Mouse (Mus musculus) cerebellum, adult 9-10 months (tissue): ENCODE data around the gene Cchcr1.

Source experiments
- DNase-seq: peaks from one replicate; pipeline ENCODE4 v3.0.0; 2022

Gene Cchcr1

DNA sequence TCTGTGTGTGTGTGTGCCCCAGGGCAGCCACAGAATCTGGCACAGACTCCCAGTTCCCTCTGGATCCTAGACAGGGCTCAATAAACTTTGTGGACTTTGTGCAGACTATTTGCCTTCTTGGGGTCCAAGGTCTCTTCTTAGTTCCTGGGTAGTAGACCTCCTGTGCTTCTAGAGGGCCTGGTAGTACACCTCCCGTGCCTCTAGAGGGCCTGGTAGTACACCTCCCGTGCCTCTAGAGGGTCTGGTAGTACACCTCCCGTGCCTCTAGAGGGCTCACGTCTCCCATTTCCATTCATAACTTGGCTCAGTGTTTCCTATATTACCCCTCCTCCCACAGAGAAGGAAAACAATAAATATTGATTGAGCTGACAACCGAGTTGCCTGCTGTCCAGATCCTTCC is 39.9 kb downstream of the Cchcr1 start:
- DNase-seq: no peak

DNA sequence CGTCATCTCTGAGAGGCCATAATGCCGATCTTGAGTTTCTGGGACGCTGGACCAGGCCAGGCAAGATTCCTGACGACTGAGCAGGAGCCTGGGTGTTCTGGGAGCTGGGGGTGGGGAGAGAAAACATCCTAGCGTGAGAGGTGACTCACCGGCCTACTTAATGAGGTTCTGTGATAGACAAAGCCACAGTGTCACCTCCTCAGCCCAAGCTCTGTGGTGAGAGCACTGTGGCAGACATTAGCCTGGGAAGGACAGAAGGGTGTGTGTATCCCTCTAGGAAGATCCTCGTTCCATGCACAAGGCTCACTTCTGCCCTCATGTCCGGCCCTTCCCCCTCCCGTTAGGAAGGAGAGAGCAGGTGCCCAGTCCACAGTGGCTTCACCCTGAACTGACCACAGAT is 40.5 kb downstream of the Cchcr1 start:
- no peak for DNase-seq

DNA sequence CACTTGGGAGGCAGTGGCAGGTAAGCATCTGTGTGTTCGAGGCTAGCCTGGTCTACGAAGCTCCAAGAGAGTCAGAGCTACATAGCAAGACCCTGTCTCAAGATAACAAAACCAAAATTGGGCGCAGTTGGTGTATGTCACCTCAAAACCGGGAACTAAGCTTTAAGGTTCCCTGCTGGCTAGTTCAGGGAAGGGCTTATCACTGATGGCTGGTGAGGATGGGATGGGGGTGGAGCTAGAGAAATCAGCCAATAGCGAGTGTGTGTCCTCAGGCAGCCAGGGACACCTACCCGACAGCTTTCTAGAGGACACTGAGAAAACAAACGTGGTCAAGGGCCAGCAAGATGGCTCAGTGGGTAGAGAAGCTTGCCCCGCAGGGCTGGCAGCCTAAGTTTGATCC is 41.3 kb downstream of the Cchcr1 start:
- no peak for DNase-seq

DNA sequence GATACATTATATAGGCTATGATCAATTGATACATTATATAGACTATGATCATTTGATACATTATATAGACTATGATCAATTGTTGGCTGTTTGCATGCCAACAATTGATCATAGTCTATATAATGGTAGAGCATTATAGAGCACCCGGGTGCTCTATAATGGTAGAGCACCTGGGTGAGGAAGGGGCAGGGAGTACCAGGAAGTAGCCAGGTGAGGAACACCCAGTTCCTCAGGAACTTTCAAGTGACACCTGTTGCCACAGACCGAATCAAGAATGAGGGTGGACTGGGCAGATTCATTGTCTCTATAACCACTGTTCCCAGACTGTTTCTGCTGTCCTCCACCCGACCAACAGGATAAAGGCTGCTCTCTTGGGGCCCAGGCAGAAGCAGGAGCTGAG is 50.2 kb downstream of the Cchcr1 start, which contains the start of gene 2300002M23Rik:
Gene 2300002M23Rik (plus strand): TSS at position 301 of the 400 bp plus-strand sequence.
- no peak for DNase-seq

DNA sequence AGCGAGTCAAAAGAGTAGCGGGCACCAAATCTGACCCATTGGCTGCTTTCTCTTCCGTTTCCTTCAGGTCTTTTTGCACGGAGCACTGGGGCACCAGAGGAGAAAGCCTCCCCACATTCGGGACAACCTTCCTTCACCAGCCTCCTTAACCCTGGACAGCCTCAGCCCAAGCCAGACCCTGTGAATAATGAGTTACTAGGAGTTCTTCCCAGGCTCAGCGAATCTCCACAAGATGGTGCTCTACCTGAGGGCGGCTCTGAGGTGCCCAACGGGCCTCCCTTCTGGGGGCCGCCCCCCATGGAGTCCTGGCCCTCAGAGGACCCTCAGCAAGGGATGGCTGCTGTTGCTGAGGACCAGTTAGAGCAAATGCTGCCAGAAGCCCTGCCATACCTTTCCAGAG is 50.9 kb downstream of the Cchcr1 start:
- DNase-seq: no peak

DNA sequence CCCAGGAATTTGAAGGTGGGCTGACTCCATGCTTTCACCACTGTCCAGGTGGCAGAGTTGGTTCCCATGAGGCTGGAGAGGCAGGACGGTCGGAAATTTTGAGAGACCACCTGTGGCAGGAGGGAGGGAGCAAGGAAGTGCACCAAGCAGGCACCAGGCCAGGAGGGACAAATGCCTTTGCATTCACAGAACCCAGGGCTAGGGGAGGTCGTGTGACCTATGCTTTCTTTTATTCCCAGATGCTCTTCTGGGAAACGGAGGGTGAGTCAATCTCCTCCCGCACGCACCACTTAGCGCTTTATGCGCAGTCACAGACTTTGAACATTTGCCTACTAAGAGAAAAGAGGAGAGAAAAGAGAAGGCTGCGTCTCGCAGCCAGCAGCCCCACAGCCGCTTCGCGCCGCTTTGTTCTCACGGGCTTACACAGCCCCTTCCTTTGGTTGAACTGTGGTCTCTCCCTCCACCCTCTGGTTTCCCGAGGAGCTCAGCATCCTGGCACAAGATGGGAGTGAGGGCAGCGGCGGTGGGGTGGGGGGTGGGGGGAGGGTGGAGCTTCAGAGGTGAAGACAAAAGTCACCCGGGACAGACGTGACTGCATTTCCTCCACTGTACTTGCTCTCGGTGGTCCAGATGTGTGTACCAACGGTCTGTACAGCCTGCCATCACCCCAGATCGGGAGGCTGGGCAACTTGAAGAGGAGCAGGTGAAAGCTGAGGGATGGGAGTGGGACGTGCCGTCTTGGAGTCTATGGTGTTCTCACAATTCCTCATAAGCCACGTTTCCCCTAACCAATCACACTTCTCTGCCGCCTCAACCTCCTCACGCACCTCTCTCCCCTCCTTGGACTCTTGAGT is 52.4 kb downstream of the Cchcr1 start:
- no peak for DNase-seq

DNA sequence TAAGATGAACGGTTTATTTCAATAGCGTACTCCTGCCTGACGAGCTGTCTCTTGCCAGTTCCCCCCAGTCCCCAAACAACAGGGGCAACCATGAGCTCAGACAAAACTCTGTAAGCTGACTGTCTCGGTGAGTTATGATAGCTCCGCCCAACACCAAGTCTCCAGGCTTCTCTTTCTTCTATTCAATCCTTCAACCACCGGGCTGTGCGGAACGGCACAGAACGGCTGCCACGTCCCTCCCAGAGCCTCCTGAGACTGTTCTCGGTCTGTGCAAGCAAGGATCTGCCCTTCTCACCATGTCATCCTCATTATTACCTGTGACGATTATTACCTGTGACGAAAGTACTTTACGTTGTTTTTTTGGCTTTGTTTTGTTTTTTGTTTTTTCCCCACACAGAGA is 53.9 kb downstream of the Cchcr1 start:
- no peak for DNase-seq

DNA sequence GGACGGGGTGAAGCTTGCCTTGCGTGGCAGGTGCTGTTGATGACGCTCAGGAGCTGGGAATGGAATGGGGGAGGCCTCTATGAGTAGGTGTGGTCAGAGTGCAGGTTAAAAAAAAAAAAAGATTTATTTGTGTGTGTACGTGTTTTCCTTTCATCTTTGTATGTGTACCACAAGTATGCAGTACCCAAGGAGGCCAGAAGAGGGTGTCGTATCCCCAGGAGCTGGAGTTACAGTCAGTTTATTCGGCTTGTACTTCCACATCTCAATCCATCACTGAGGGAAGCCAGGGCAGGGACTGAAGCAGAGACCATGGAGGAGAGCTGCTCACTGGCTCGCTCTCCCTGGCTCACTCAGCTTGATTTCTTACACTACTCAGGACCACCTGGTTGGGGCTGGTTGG is 54.6 kb downstream of the Cchcr1 start:
- DNase-seq: no peak

DNA sequence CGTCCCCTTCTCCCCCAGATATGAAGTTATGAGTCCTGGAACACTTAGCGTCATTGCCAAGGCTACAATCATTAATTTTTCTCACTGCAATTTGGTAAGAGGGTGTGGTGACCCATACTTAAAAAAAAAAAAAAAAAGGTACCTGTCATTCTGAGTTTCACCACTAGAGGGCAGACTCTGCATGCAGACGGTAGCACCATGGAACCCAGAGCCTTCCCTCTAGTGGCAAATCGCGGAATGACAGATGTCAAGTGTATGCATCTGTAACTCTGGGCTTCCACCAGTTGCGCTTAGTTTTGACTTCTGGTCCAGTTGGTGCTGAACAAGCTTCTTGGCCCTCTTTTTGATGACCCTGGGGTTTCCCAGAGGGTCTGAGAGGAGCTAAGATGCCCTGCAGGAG is 61.3 kb downstream of the Cchcr1 start:
- DNase-seq: peak; percentile 69
